Mouse (Mus musculus) heart, adult 9 months (tissue): ENCODE results near the gene Tedc1.
"Not testable (repeated sequence)": the region's sequence is repeated elsewhere in the genome, so short reads cannot be mapped to it uniquely, and the experiment has no call there.

Experiments
- DNase-seq, 2 experiments: peaks; one replicate each; pipeline ENCODE4 v3.0.0; 2022; ENCODE audit warnings: low spot score in 2 of 2

The Tedc1 gene

GRCm38 (mm10) chr12:113199132-113199531 lies 42.9 kb downstream of the Tedc1 start:
- DNase-seq, result not testable (repeated sequence)

GRCm38 (mm10) chr12:113201301-113201700 lies 45.1 kb downstream of the Tedc1 start:
- no peak for DNase-seq

- DNase-seq, result no peak
Measured at GRCm38 (mm10) chr12:113202008-113202407, 45.8 kb downstream of the Tedc1 start.

- no peak for DNase-seq
Measured at GRCm38 (mm10) chr12:113203522-113203921, 47.3 kb downstream of the Tedc1 start.

GRCm38 (mm10) chr12:113205251-113205942 lies 49.2 kb downstream of the Tedc1 start:
- DNase-seq, result no peak

- no peak for DNase-seq
Measured at GRCm38 (mm10) chr12:113207737-113208136, 51.5 kb downstream of the Tedc1 start.

GRCm38 (mm10) chr12:113210586-113211378 lies 54.6 kb downstream of the Tedc1 start:
- no peak for DNase-seq

- DNase-seq, result no peak
Measured at GRCm38 (mm10) chr12:113211772-113212171, 55.6 kb downstream of the Tedc1 start.

GRCm38 (mm10) chr12:113212326-113212924 lies 56.2 kb downstream of the Tedc1 start:
- DNase-seq, result no peak

GRCm38 (mm10) chr12:113213226-113213625 lies 57.0 kb downstream of the Tedc1 start:
- DNase-seq, result no peak

GRCm38 (mm10) chr12:113214072-113214808 lies 58.0 kb downstream of the Tedc1 start:
- no peak for DNase-seq

- DNase-seq, result no peak
Measured at GRCm38 (mm10) chr12:113214972-113215666, 58.9 kb downstream of the Tedc1 start.
